Mouse (Mus musculus): ENCODE measurements around the gene Kcnh5. TPM values are rescaled to one million over a fixed set of nuclear protein-coding genes. Genes with fewer than 3 reads are reported as not detected.

Kcnh5 gene
- polyA plus RNA-seq, 1 experiment: not detected

- Histone ChIP-seq H3K4me3 (ENCODE audit: low read depth, low read length) (peak overlapping the region; percentile 62), H3K27me3 (ENCODE audit: control insufficient read depth, insufficient read depth, low read length, poor library complexity, severe bottlenecking) (peaks cover 4% of the 10 kb centered on the region), H3K4me1 (ENCODE audit: control insufficient read depth, insufficient read depth, low read length) (no peaks in the 10 kb centered on the region), H3K9ac (ENCODE audit: low read depth, poor library complexity, severe bottlenecking) (no peak overlapping the region), H3K9me3 (replicated peaks; ENCODE audit: control insufficient read depth, insufficient read depth, low read length, poor library complexity, severe bottlenecking) (no peaks in the 10 kb centered on the region), H3K27ac (ENCODE audit: insufficient read depth, low read length) (no peak overlapping the region), H3K36me3 (ENCODE audit: control insufficient read depth, insufficient read depth, low read length, poor library complexity, severe bottlenecking) (no peaks in the 10 kb centered on the region)
- TF ChIP-seq CTCF (IDR thresholded peaks at IDR 0.05; ENCODE audit: low read depth, low read length): no peak
- no peak for TF ChIP-seq POLR2A (IDR thresholded peaks at IDR 0.05; ENCODE audit: insufficient read depth, low read length)
- no peak for TF ChIP-seq EP300 (IDR thresholded peaks at IDR 0.05; ENCODE audit: insufficient read depth, low read depth, low read length)
These were observed 1.1 kb downstream of the Kcnh5 start for GRCm38 (mm10) chr12:75175931-75176565.

GRCm38 (mm10) chr12:75170970-75171369 lies 6.2 kb downstream of the Kcnh5 start:
- TF ChIP-seq CTCF (IDR thresholded peaks at IDR 0.05; ENCODE audit: low read depth, low read length) (peak; percentile 22), POLR2A (IDR thresholded peaks at IDR 0.05; ENCODE audit: insufficient read depth, low read length) (no peak)
- no peaks in the 10 kb centered on the region for H3K9me3 ChIP-seq (replicated peaks; ENCODE audit: control insufficient read depth, insufficient read depth, low read length, poor library complexity, severe bottlenecking)
- no peak overlapping the region for H3K4me3 ChIP-seq (ENCODE audit: low read depth, low read length)
- H3K27ac ChIP-seq (ENCODE audit: insufficient read depth, low read length): no peak overlapping the region
- no peaks in the 10 kb centered on the region for H3K4me1 ChIP-seq (ENCODE audit: control insufficient read depth, insufficient read depth, low read length)
- H3K36me3 ChIP-seq (ENCODE audit: control insufficient read depth, insufficient read depth, low read length, poor library complexity, severe bottlenecking): no peaks in the 10 kb centered on the region
- no peaks in the 10 kb centered on the region; the same call in 1 of the 2 replicates for H3K27me3 ChIP-seq (ENCODE audit: control insufficient read depth, insufficient read depth, low read length, poor library complexity, severe bottlenecking)
- no peak overlapping the region for H3K9ac ChIP-seq (ENCODE audit: low read depth, poor library complexity, severe bottlenecking)

- TF ChIP-seq EP300 (IDR thresholded peaks at IDR 0.05; ENCODE audit: insufficient read depth, low read depth, low read length): no peak
- no peak for TF ChIP-seq CTCF (IDR thresholded peaks at IDR 0.05; ENCODE audit: low read depth, low read length)
- TF ChIP-seq POLR2A (IDR thresholded peaks at IDR 0.05; ENCODE audit: insufficient read depth, low read length): no peak
- H3K27ac ChIP-seq (ENCODE audit: insufficient read depth, low read length): no peak overlapping the region
- no peaks in the 10 kb centered on the region for H3K4me1 ChIP-seq (ENCODE audit: control insufficient read depth, insufficient read depth, low read length)
- no peak overlapping the region for H3K4me3 ChIP-seq (ENCODE audit: low read depth, low read length)
- H3K36me3 ChIP-seq (ENCODE audit: control insufficient read depth, insufficient read depth, low read length, poor library complexity, severe bottlenecking): no peaks in the 10 kb centered on the region
- no peak overlapping the region for H3K9ac ChIP-seq (ENCODE audit: low read depth, poor library complexity, severe bottlenecking)
- H3K27me3 ChIP-seq (ENCODE audit: control insufficient read depth, insufficient read depth, low read length, poor library complexity, severe bottlenecking): no peaks in the 10 kb centered on the region
- H3K9me3 ChIP-seq (replicated peaks; ENCODE audit: control insufficient read depth, insufficient read depth, low read length, poor library complexity, severe bottlenecking): no peaks in the 10 kb centered on the region
These were observed 24.0 kb downstream of the Kcnh5 start for GRCm38 (mm10) chr12:75153076-75153568.

- TF ChIP-seq CTCF (IDR thresholded peaks at IDR 0.05; ENCODE audit: low read depth, low read length) (no peak), POLR2A (IDR thresholded peaks at IDR 0.05; ENCODE audit: insufficient read depth, low read length) (no peak), EP300 (IDR thresholded peaks at IDR 0.05; ENCODE audit: insufficient read depth, low read depth, low read length) (no peak)
- Histone ChIP-seq H3K4me1 (ENCODE audit: control insufficient read depth, insufficient read depth, low read length) (no peaks in the 10 kb centered on the region), H3K27ac (ENCODE audit: insufficient read depth, low read length) (no peak overlapping the region), H3K4me3 (ENCODE audit: low read depth, low read length) (no peak overlapping the region), H3K36me3 (ENCODE audit: control insufficient read depth, insufficient read depth, low read length, poor library complexity, severe bottlenecking) (no peaks in the 10 kb centered on the region), H3K9me3 (replicated peaks; ENCODE audit: control insufficient read depth, insufficient read depth, low read length, poor library complexity, severe bottlenecking) (no peaks in the 10 kb centered on the region), H3K9ac (ENCODE audit: low read depth, poor library complexity, severe bottlenecking) (no peak overlapping the region), H3K27me3 (ENCODE audit: control insufficient read depth, insufficient read depth, low read length, poor library complexity, severe bottlenecking) (no peaks in the 10 kb centered on the region)
These were observed 37.3 kb downstream of the Kcnh5 start for GRCm38 (mm10) chr12:75139792-75140191.

- Histone ChIP-seq H3K27ac (ENCODE audit: insufficient read depth, low read length) (no peak overlapping the region), H3K27me3 (ENCODE audit: control insufficient read depth, insufficient read depth, low read length, poor library complexity, severe bottlenecking) (no peaks in the 10 kb centered on the region), H3K4me3 (ENCODE audit: low read depth, low read length) (no peak overlapping the region), H3K9me3 (replicated peaks; ENCODE audit: control insufficient read depth, insufficient read depth, low read length, poor library complexity, severe bottlenecking) (no peaks in the 10 kb centered on the region), H3K36me3 (ENCODE audit: control insufficient read depth, insufficient read depth, low read length, poor library complexity, severe bottlenecking) (no peaks in the 10 kb centered on the region), H3K4me1 (ENCODE audit: control insufficient read depth, insufficient read depth, low read length) (no peaks in the 10 kb centered on the region), H3K9ac (ENCODE audit: low read depth, poor library complexity, severe bottlenecking) (no peak overlapping the region)
- TF ChIP-seq CTCF (IDR thresholded peaks at IDR 0.05; ENCODE audit: low read depth, low read length) (no peak), EP300 (IDR thresholded peaks at IDR 0.05; ENCODE audit: insufficient read depth, low read depth, low read length) (no peak), POLR2A (IDR thresholded peaks at IDR 0.05; ENCODE audit: insufficient read depth, low read length) (no peak)
These were observed 85.2 kb downstream of the Kcnh5 start for GRCm38 (mm10) chr12:75091921-75092320.

GRCm38 (mm10) chr12:75090957-75091356 lies 86.2 kb downstream of the Kcnh5 start:
- TF ChIP-seq EP300 (IDR thresholded peaks at IDR 0.05; ENCODE audit: insufficient read depth, low read depth, low read length): no peak
- no peak for TF ChIP-seq CTCF (IDR thresholded peaks at IDR 0.05; ENCODE audit: low read depth, low read length)
- TF ChIP-seq POLR2A (IDR thresholded peaks at IDR 0.05; ENCODE audit: insufficient read depth, low read length): no peak
- Histone ChIP-seq H3K27me3 (ENCODE audit: control insufficient read depth, insufficient read depth, low read length, poor library complexity, severe bottlenecking) (no peaks in the 10 kb centered on the region), H3K4me1 (ENCODE audit: control insufficient read depth, insufficient read depth, low read length) (no peaks in the 10 kb centered on the region), H3K9me3 (replicated peaks; ENCODE audit: control insufficient read depth, insufficient read depth, low read length, poor library complexity, severe bottlenecking) (no peaks in the 10 kb centered on the region), H3K27ac (ENCODE audit: insufficient read depth, low read length) (no peak overlapping the region), H3K4me3 (ENCODE audit: low read depth, low read length) (no peak overlapping the region), H3K36me3 (ENCODE audit: control insufficient read depth, insufficient read depth, low read length, poor library complexity, severe bottlenecking) (no peaks in the 10 kb centered on the region), H3K9ac (ENCODE audit: low read depth, poor library complexity, severe bottlenecking) (no peak overlapping the region)

All from ES-Bruce4 (cell line).